Comparison of ENCODE assay signal across 1 mouse cellular context in the genomic region with DNA sequence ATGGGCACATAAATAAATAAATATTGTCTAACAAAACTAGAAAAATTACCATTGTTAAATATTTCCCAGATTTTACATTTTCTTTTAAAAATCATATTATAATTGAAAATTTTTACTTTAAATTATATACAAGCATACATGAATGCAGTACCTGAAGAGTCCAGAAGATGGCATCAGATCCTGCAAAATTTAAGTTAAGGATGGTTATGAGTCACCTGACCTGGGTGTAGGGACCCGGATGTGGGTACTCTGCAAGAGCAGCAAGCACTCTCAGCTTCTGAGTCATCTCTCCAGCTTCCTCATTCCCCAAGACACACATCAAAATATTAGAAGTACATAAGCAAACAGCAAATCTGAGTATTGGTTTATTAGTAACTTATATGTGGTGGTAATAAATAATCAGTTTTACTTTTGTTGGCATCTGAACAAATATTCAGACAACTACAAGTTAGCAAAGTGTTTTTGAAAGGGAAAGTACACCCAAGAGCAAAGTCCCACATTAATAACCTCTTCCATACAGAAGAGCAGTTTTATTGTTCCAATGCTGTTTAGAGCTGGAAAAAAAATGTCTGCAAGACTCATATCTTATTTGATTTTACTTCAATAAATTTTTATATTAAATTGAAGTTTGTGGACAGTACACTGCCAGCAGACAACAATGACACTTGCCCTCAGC.
TF ChIP-seq lines count a peak whose summit lies in the region.

No protein-coding gene starts in this region.

TF ChIP-seq in MEL, 35 proteins besides CTCF, POLR2A, EP300 and RAD21 (continued from another document):
- TF ChIP-seq BHLHE40 (IDR thresholded peaks at IDR 0.05; ENCODE audit: borderline replicate concordance, low read depth, low read length), result peak; percentile 77; the same call in 1 of the 2 replicates
